Mouse (Mus musculus) mouse embryonic stem cell (cell line): Measurements from ENCODE around the gene Tmem39a.

Experiments
- in situ Hi-C, 2 experiments: fragments of 300-500 bp; cut with MboI; formaldehyde crosslinking; loops; 1 replicate in 1 of 2; 3 replicates in 1 of 2; pipeline ENCODE4 v1.14.3; 2019 to 2020; ENCODE audit warnings: low sequenced_read_pairs in 2 of 2, low pct_unique_long_range_greater_than_20kb in 1 of 2, mixed read lengths in 1 of 2; ENCODE audit not compliant: unreplicated experiment in 1 of 2

Gene Tmem39a

GRCm38 (mm10) chr16:38558221-38558748 lies at the start of gene Tmem39a:
Tmem39a (plus strand) TSS chr16:38558698.
- in situ Hi-C loops: no loop called here

- in situ Hi-C loops: no loop called here
These were observed 47.7 kb upstream of the Tmem39a start for GRCm38 (mm10) chr16:38510846-38511245.

GRCm38 (mm10) chr16:38519140-38519539 lies 39.4 kb upstream of the Tmem39a start:
- in situ Hi-C loops: no loop called here

- in situ Hi-C loops: no loop called here
These were observed 37.1 kb upstream of the Tmem39a start for GRCm38 (mm10) chr16:38521211-38521987.

GRCm38 (mm10) chr16:38522129-38523084 lies 36.1 kb upstream of the Tmem39a start, which contains the start of gene Timmdc1:
Timmdc1 (minus strand) TSS chr16:38522663.
- in situ Hi-C loops: no loop called here

- in situ Hi-C loops: no loop called here
These were observed 32.2 kb upstream of the Tmem39a start for GRCm38 (mm10) chr16:38526264-38526663.

- in situ Hi-C loops: loop anchor here in 1 of 2 experiments (5.0 kb wide), 1 partner anchor 41 kb away; no protein-coding TSS in a partner anchor
These were observed 21.9 kb upstream of the Tmem39a start for GRCm38 (mm10) chr16:38536544-38537146.

GRCm38 (mm10) chr16:38538716-38539380 lies 19.6 kb upstream of the Tmem39a start:
- in situ Hi-C loops: loop anchor here in 1 of 2 experiments (5.0 kb wide), 1 partner anchor 38 kb away; no protein-coding TSS in a partner anchor

- in situ Hi-C loops: no loop called here
These were observed 10.5 kb upstream of the Tmem39a start for GRCm38 (mm10) chr16:38548000-38548399.

GRCm38 (mm10) chr16:38549479-38550396 lies 8.8 kb upstream of the Tmem39a start, which contains the start of gene Poglut1:
Poglut1 (minus strand) TSS chr16:38550258.
- in situ Hi-C loops: no loop called here

- in situ Hi-C loops: no loop called here
These were observed 2.5 kb upstream of the Tmem39a start for GRCm38 (mm10) chr16:38555988-38556387.

- in situ Hi-C loops: no loop called here
These were observed 3.9 kb downstream of the Tmem39a start for GRCm38 (mm10) chr16:38562131-38562967.

GRCm38 (mm10) chr16:38562968-38563327 lies 4.5 kb downstream of the Tmem39a start:
- in situ Hi-C loops: no loop called here

GRCm38 (mm10) chr16:38563516-38563915 lies 5.0 kb downstream of the Tmem39a start:
- in situ Hi-C loops: no loop called here

- in situ Hi-C loops: no loop called here
These were observed 9.7 kb downstream of the Tmem39a start for GRCm38 (mm10) chr16:38568192-38568591.

GRCm38 (mm10) chr16:38571481-38571880 lies 13.0 kb downstream of the Tmem39a start:
- in situ Hi-C loops: no loop called here
